Mouse (Mus musculus) erythroblast, embryonic 14.5 days (primary cell): ENCODE data around the gene Rassf8. TPM values are rescaled to one million over a fixed set of nuclear protein-coding genes. Genes with fewer than 3 reads are reported as not detected.

Source experiments
- H3K27me3 ChIP-seq: 2 replicates; pipeline ENCODE4 v1.6.1; 2012; ENCODE audit warnings: inconsistent platforms; ENCODE audit not compliant: control insufficient read depth
- H3K36me3 ChIP-seq: 2 replicates; pipeline ENCODE4 v1.6.1; 2012; ENCODE audit warnings: mild to moderate bottlenecking, inconsistent platforms; ENCODE audit not compliant: control insufficient read depth
- H3K4me1 ChIP-seq: 2 replicates; pipeline ENCODE4 v1.6.1; 2012; ENCODE audit warnings: inconsistent platforms; ENCODE audit not compliant: control insufficient read depth
- H3K4me3 ChIP-seq: replicated peaks from 2 replicates; pipeline ENCODE3; 2012; ENCODE audit warnings: moderate library complexity, mild to moderate bottlenecking, inconsistent platforms
- H3K9me3 ChIP-seq: 2 replicates; pipeline ENCODE4 v1.6.1; 2012; ENCODE audit warnings: low read length, inconsistent platforms, mixed read lengths; ENCODE audit not compliant: control insufficient read depth
- GATA1 ChIP-seq: IDR thresholded peaks from 2 replicates; pipeline ENCODE4 v1.6.1; 2012; ENCODE audit warnings: low read length, inconsistent platforms, mixed read lengths
- TAL1 ChIP-seq: IDR thresholded peaks from 3 replicates; pipeline ENCODE4 v1.6.1; 2012; ENCODE audit warnings: low read length, inconsistent platforms, mixed read lengths
- polyA plus RNA-seq: library from polyadenylated mRNA; stranded (reverse); fragments of >175 nt; gene quantifications from 2 replicates; pipeline ENCODE4 v1.2.3, GENCODE M21; 2012

Rassf8 gene
- polyA plus RNA-seq, 1 experiment: not detected

DNA sequence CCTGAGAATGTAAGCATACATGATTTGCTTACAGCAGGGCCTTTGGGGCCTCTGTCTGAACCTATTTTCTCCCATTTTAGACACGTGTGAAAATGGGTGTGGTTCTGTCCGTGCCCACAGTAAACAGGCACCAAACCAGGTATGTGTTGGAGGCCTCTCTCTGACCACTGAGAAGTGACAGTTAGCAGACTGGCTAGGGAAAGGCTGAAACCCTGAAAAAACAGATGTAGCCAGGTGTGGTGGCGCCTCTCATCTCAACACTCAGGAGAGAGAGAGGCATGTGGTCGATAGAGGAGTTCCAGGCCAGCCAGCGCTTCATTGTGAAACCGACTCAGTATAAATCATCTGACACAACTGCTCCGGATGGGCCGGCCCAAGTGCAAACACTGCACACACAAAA, 111.9 kb downstream of the Rassf8 start:
- Histone ChIP-seq H3K9me3 (no peaks in the 10 kb centered on the region), H3K4me3 (no peak overlapping the region), H3K4me1 (peaks cover 9% of the 10 kb centered on the region)

GRCm38 (mm10) chr6:145860350-145860749, 113.8 kb downstream of the Rassf8 start:
- Histone ChIP-seq H3K9me3 (no peaks in the 10 kb centered on the region), H3K27me3 (peaks cover 38% of the 10 kb centered on the region)

More for the DNA sequence above, 111.9 kb downstream of the Rassf8 start:
- peaks cover 19% of the 10 kb centered on the region for H3K27me3 ChIP-seq
- TF ChIP-seq GATA1 (no peak), TAL1 (no peak)
- no peaks in the 10 kb centered on the region for H3K36me3 ChIP-seq

DNA sequence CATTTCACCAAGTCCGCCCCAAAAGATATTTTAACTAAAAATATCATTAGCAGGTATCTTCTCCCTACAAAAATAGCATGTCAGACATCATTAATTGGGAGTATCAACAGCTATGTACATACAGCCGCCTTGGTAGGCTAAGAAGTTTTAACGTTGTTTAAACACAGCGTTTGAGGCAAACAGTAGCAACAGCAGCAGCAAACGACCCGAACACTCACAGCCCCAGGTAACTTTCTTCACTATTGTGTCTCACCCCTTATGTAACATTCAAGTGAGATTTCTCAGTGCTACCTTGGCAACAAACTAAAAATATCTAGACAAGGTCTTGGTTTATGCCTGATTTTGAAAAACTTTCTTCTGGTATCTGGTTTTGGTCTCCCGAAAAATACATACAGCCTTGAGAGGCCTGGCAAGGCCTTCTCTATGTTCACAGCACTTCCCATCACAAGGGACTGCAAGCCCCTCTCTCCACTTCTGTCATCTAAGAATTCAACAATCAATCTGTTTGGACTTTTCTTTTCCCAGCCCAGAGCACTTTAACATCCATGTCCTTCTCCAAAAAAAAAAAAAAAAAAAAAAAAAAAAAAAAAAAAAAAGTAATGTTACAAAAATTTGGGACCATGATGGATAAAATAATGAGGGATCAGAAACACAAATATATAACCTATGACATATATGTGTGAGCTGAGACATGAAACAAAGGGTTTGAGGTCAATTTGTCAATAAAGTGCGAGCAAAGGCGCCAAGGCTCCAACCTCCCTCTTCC, 115.1 kb downstream of the Rassf8 start:
- TF ChIP-seq TAL1: no peak
- TF ChIP-seq GATA1: no peak
- Histone ChIP-seq H3K4me1 (peaks cover 8% of the 10 kb centered on the region), H3K36me3 (no peaks in the 10 kb centered on the region), H3K9me3 (no peaks in the 10 kb centered on the region), H3K4me3 (no peak overlapping the region), H3K27me3 (peaks cover 51% of the 10 kb centered on the region)

More at GRCm38 (mm10) chr6:145860350-145860749, 113.8 kb downstream of the Rassf8 start:
- no peak overlapping the region for H3K4me3 ChIP-seq
- TF ChIP-seq GATA1: no peak
- TF ChIP-seq TAL1: no peak
- H3K36me3 ChIP-seq: no peaks in the 10 kb centered on the region
- H3K4me1 ChIP-seq: peaks cover 11% of the 10 kb centered on the region

GRCm38 (mm10) chr6:145862321-145862720, 115.8 kb downstream of the Rassf8 start:
- peaks cover 58% of the 10 kb centered on the region for H3K27me3 ChIP-seq
- H3K4me3 ChIP-seq: no peak overlapping the region
- H3K36me3 ChIP-seq: no peaks in the 10 kb centered on the region
- peaks cover 8% of the 10 kb centered on the region for H3K4me1 ChIP-seq
- H3K9me3 ChIP-seq: no peaks in the 10 kb centered on the region
- TF ChIP-seq TAL1 (no peak), GATA1 (no peak)

- Histone ChIP-seq H3K4me1 (peaks cover 8% of the 10 kb centered on the region), H3K27me3 (peaks cover 61% of the 10 kb centered on the region), H3K4me3 (peak overlapping the region; percentile 14), H3K9me3 (no peaks in the 10 kb centered on the region), H3K36me3 (no peaks in the 10 kb centered on the region)
- TF ChIP-seq GATA1 (no peak), TAL1 (no peak)
These were observed 116.2 kb downstream of the Rassf8 start for GRCm38 (mm10) chr6:145862739-145863064.

GRCm38 (mm10) chr6:145863065-145863971, 116.8 kb downstream of the Rassf8 start:
- H3K9me3 ChIP-seq: no peaks in the 10 kb centered on the region
- H3K4me1 ChIP-seq: peaks cover 8% of the 10 kb centered on the region
- H3K27me3 ChIP-seq: peaks cover 66% of the 10 kb centered on the region
- H3K4me3 ChIP-seq: peak overlapping the region; percentile 37
- no peaks in the 10 kb centered on the region for H3K36me3 ChIP-seq
- TF ChIP-seq GATA1 (no peak), TAL1 (no peak)

DNA sequence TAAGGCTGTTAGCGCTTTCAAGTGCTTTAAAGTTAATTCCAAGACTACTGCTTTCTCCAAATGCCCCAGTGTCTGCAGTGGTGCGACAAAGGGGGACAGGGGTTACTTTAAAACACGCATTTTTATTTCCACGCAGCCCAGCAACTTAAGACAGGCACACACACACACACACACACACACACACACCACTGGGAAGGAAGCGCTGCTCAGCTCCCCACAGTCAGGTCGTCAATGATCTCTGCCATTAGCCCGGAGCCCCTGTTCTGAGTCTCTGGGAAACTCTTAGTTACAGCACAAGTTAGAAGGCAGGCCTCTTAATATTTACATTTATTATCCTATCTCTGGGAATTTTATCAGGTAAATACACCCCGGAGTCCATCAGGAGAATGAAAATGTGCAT, 117.6 kb downstream of the Rassf8 start:
- peaks cover 69% of the 10 kb centered on the region for H3K27me3 ChIP-seq
- no peaks in the 10 kb centered on the region for H3K9me3 ChIP-seq
- no peak for TF ChIP-seq TAL1
- no peak for TF ChIP-seq GATA1
- H3K4me1 ChIP-seq: peaks cover 8% of the 10 kb centered on the region
- no peak overlapping the region for H3K4me3 ChIP-seq
- no peaks in the 10 kb centered on the region for H3K36me3 ChIP-seq

- peak within 1 kb of the TSS; percentile 38 for H3K4me3 ChIP-seq
- peaks cover 8% of the 10 kb centered on the region for H3K4me1 ChIP-seq
- no peaks in the 10 kb centered on the region for H3K36me3 ChIP-seq
- H3K9me3 ChIP-seq: no peaks in the 10 kb centered on the region
- TF ChIP-seq TAL1 (no peak), GATA1 (no peak)
- peaks cover 71% of the 10 kb centered on the region for H3K27me3 ChIP-seq
These were observed 118.8 kb downstream of the Rassf8 start, which contains the start of gene Bhlhe41 for GRCm38 (mm10) chr6:145865289-145865885. TSS of gene Bhlhe41 (minus strand) at chr6:145865558.
